Mouse (Mus musculus): ENCODE data around the gene Gm47959.

DNA sequence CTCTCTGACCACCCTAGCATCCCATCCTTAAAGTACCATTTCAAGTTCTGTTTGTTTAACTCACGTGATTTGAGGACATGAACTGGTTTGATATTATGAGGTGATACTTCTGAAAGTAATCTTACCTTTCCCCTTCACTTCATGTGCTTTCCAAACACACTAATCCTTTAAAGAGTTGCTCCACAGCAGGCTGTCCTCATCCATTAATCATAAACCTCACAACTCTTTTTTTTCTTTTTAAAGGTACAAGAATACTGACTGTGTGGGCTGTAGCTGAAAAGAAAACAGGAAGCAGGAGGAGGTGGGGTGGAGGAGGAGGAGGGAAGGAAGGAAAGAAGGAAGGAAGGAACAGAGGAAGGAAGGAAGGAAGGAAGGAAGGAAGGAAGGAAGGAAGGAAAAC, 31.6 kb downstream of the Gm47959 start:
- TF ChIP-seq CTCF (IDR thresholded peaks at IDR 0.05; ENCODE audit: control insufficient read depth, insufficient read depth, low read length) (no peak), POLR2A (IDR thresholded peaks at IDR 0.05; ENCODE audit: borderline replicate concordance, control insufficient read depth, low read depth, low read length) (no peak)
